Mouse (Mus musculus) spleen, adult 10 weeks (tissue): Measurements from ENCODE around the gene Gnl1. TPM values are rescaled to one million over a fixed set of nuclear protein-coding genes. Genes with fewer than 3 reads are reported as not detected.

ENCODE experiments used
- polyA plus RNA-seq: library from polyadenylated mRNA; stranded (reverse); fragments of 350-450 nt; fragmentation: Illumina TruSeq; extraction: RNeasy Lipid Tissue Mini Kit (QIAGEN cat#74804); gene quantifications from one replicate; pipeline ENCODE4 v1.2.3, GENCODE M21; 2015; ENCODE audit warnings: low replicate concordance; ENCODE audit not compliant: insufficient read depth

Gnl1 gene
- 19.0 TPM for polyA plus RNA-seq

GRCm38 (mm10) chr17:35979401-35980362, at the start of gene Gnl1, which contains the start of gene Prr3:
TSS of gene Gnl1 (plus strand) at chr17:35979851.
TSS of gene Prr3 (minus strand) at chr17:35980236.

GRCm38 (mm10) chr17:35969418-35970389, 9.9 kb upstream of the Gnl1 start, which contains the start of gene Abcf1:
TSS of gene Abcf1 (minus strand) at chr17:35969761.

GRCm38 (mm10) chr17:36020191-36021073, 40.8 kb downstream of the Gnl1 start, which contains the start of gene H2-T24:
TSS of gene H2-T24 (minus strand) at chr17:36020560.

GRCm38 (mm10) chr17:36032351-36032875, 52.8 kb downstream of the Gnl1 start, which contains the start of gene H2-T23:
TSS of gene H2-T23 (minus strand) at chr17:36032855.

Other genes starting within 250 kb of the Gnl1 start
- 3.4 TPM for gene Ier3, start 158.2 kb upstream of the Gnl1 start, polyA plus RNA-seq
- gene Flot1, start 156.6 kb upstream of the Gnl1 start, polyA plus RNA-seq, result 27.5 TPM
- 222 TPM for gene Tubb5, start 141.5 kb upstream of the Gnl1 start, polyA plus RNA-seq
- 59.7 TPM for gene Mdc1, start 138.3 kb upstream of the Gnl1 start, polyA plus RNA-seq
- gene Nrm, start 118.5 kb upstream of the Gnl1 start, polyA plus RNA-seq, result 43.1 TPM
- gene Ppp1r18, start 114.3 kb upstream of the Gnl1 start, polyA plus RNA-seq, result 139 TPM
- gene Dhx16, start 100.0 kb upstream of the Gnl1 start, polyA plus RNA-seq, result 124 TPM
- gene 2310061I04Rik, start 82.4 kb upstream of the Gnl1 start, polyA plus RNA-seq, result 29.9 TPM
- 15.8 TPM for gene Atat1, start 69.8 kb upstream of the Gnl1 start, polyA plus RNA-seq
- gene Mrps18b, start 63.5 kb upstream of the Gnl1 start, polyA plus RNA-seq, result 63.0 TPM
- gene Ppp1r10, start 63.4 kb upstream of the Gnl1 start, polyA plus RNA-seq, result 32.2 TPM
- gene Abcf1, start 10.1 kb upstream of the Gnl1 start, polyA plus RNA-seq, result 133 TPM
- 29.2 TPM for gene Prr3, start 385 bp downstream of the Gnl1 start, polyA plus RNA-seq
- gene H2-T24, start 40.7 kb downstream of the Gnl1 start, polyA plus RNA-seq, result 80.5 TPM
- gene H2-T23, start 53.0 kb downstream of the Gnl1 start, polyA plus RNA-seq, result 186 TPM
- gene H2-T22, start 62.9 kb downstream of the Gnl1 start, polyA plus RNA-seq, result 124 TPM
- 0.25 TPM for gene Gm6034, start 63.1 kb downstream of the Gnl1 start, polyA plus RNA-seq
- gene Gm11127, start 78.5 kb downstream of the Gnl1 start, polyA plus RNA-seq, result not detected
- gene Gm19684, start 141.8 kb downstream of the Gnl1 start, polyA plus RNA-seq, result 1.1 TPM
- not detected for gene Gm7030, start 149.6 kb downstream of the Gnl1 start, polyA plus RNA-seq
- not detected for gene Gm8909, start 188.7 kb downstream of the Gnl1 start, polyA plus RNA-seq
- gene H2-T3, start 210.4 kb downstream of the Gnl1 start, polyA plus RNA-seq, result not detected